Mouse (Mus musculus) cerebellum, adult 11-12 months (tissue): ENCODE data around the gene Arhgap18.
"Not testable (repeated sequence)": the region's sequence is repeated elsewhere in the genome, so short reads cannot be mapped to it uniquely, and the experiment has no call there.

Source experiments
- DNase-seq: peaks from one replicate; pipeline ENCODE4 v3.0.0; 2022

Arhgap18 gene

GRCm38 (mm10) chr10:26912112-26912797 lies 159.0 kb downstream of the Arhgap18 start:
- DNase-seq = no peak

- no peak for DNase-seq
Measured at GRCm38 (mm10) chr10:26912807-26913206, 159.6 kb downstream of the Arhgap18 start.

GRCm38 (mm10) chr10:26919307-26919977 lies 166.2 kb downstream of the Arhgap18 start:
- DNase-seq = no peak

GRCm38 (mm10) chr10:26920383-26920979 lies 167.3 kb downstream of the Arhgap18 start:
- no peak for DNase-seq

GRCm38 (mm10) chr10:26936056-26936455 lies 182.8 kb downstream of the Arhgap18 start:
- DNase-seq = not testable (repeated sequence)

- not testable (repeated sequence) for DNase-seq
Measured at GRCm38 (mm10) chr10:26938464-26938863, 185.2 kb downstream of the Arhgap18 start.

- DNase-seq = no peak
Measured at GRCm38 (mm10) chr10:26939549-26939948, 186.3 kb downstream of the Arhgap18 start.

GRCm38 (mm10) chr10:26948331-26948730 lies 195.1 kb downstream of the Arhgap18 start:
- DNase-seq = no peak

GRCm38 (mm10) chr10:26949667-26950066 lies 196.4 kb downstream of the Arhgap18 start:
- no peak for DNase-seq

GRCm38 (mm10) chr10:26950448-26950847 lies 197.2 kb downstream of the Arhgap18 start:
- DNase-seq = no peak

- DNase-seq = no peak
Measured at GRCm38 (mm10) chr10:26958513-26958912, 205.3 kb downstream of the Arhgap18 start.
